Comparison of ENCODE assay signal across 9 mouse cellular contexts in the genomic region with DNA sequence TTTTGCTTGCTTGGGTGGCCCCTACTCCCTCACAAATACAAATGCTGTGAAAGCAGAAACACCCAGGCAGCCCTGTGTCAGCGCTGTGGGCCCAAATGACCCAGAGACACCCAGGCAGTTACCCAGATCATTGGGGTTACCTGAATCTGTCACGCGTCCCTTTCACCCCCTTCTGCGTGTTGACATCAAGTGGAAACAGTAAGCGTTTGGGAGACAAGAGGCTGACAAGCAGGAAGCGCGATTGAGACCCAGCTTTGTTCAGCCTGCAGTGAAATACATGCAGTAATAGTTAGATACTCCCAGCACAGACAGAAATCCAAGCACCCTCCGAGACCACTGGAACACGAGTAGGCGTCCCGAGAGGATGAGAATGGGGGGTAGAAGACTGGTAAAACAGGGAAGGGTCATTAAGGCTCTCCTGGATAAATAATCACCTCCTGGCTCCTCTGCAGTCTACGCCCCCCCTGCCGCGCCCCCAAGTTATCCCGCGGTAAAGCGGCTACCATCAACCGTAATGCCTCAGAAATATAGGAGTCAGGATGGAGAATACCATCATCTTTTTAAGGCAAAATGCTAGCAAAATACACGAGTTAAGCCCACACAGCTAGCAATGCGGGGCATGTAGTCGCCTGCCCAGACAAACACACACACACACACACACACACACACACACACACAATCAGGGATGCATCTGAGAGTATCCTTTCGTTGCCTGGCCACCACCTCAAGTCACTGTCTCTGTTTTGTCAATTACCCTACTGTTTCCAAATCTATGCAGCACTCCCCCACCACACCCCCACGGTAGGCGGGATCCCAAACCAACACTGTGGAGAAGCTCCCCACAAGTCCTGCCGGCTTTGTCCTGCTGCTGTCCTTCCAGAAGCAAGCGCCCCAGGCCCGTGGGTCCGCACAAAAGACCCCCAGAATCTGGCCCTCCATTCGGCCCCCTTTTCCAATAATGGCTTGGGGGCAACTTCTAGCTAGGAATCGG. TPM values are rescaled to one million over a fixed set of nuclear protein-coding genes. Genes with fewer than 3 reads are reported as not detected.
A peak's percentile ranks its signal among the peaks of the same experiment; 100 is the strongest.
DNase-seq lines count a peak whose midpoint lies in the region; ATAC-seq and TF ChIP-seq lines count a peak whose summit lies in the region.
"Had no signal": no experiment of that assay in that cellular context is flagged by ENCODE, and none has a peak within 500 bp of the region (broad histone marks: within the 10 kb centered on the region; RNA-seq: fewer than 3 reads in every experiment).

No protein-coding gene starts in this region.

- ATAC-seq in megakaryocyte, adult 5-6 weeks (ENCODE audit: poor library complexity, severe bottlenecking): no peak
- ATAC-seq in embryonic facial prominence, embryonic 15.5 days (ENCODE audit: insufficient number of reproducible peaks, low FRiP score, low TSS enrichment, low read depth): no peak
- no peak for ATAC-seq in heart, embryonic 11.5 days (replicated peaks; ENCODE audit: insufficient number of reproducible peaks, low FRiP score, low TSS enrichment)
- ATAC-seq in kidney, embryonic 15.5 days (replicated peaks; ENCODE audit: low FRiP score): peak; percentile 24
- no peak for ATAC-seq in liver, embryonic 16.5 days (ENCODE audit: low read depth)

- 5% methylated on average over 30 of the region's 30 CpGs for WGBS in embryonic facial prominence, embryonic 15.5 days
- WGBS in heart, embryonic 11.5 days (ENCODE audit: insufficient replicate concordance): 6% methylated on average over 30 of the region's 30 CpGs
- 7% methylated on average over 30 of the region's 30 CpGs for WGBS in kidney, embryonic 15.5 days
- 9% methylated on average over 30 of the region's 30 CpGs for WGBS in liver, embryonic 16.5 days (ENCODE audit: insufficient replicate concordance)
- WGBS in olfactory bulb, adult 2 months: 11% methylated on average over 30 of the region's 30 CpGs

- peaks cover 50% of the 10 kb centered on the region for H3K27me3 ChIP-seq in megakaryocyte, embryonic 14.5 days (replicated peaks)
- peaks cover 4% of the 10 kb centered on the region; the same call in 1 of the 2 replicates for H3K27me3 ChIP-seq in embryonic facial prominence, embryonic 15.5 days
- peaks cover 6% of the 10 kb centered on the region for H3K27me3 ChIP-seq in heart, embryonic 11.5 days (ENCODE audit: control insufficient read depth, insufficient read depth, low read length)
- peaks cover 8% of the 10 kb centered on the region; the same call in 1 of the 2 replicates for H3K27me3 ChIP-seq in kidney, embryonic 15.5 days
- H3K27me3 ChIP-seq in liver, embryonic 16.5 days (ENCODE audit: control insufficient read depth, insufficient read depth, low read depth, low read length): peaks cover 26% of the 10 kb centered on the region

- TF ChIP-seq CTCF in olfactory bulb, adult 2 months (IDR thresholded peaks at IDR 0.05; ENCODE audit: insufficient read depth, low read depth, low read length): no peak

- peak overlapping the region; percentile 53 for H3K9ac ChIP-seq in embryonic facial prominence, embryonic 15.5 days
- H3K9ac ChIP-seq in heart, embryonic 11.5 days (ENCODE audit: low read depth, low read length): peak overlapping the region; percentile 69; the same call in 1 of the 2 replicates
- H3K9ac ChIP-seq in kidney, embryonic 15.5 days: peak overlapping the region; percentile 59
- H3K9ac ChIP-seq in liver, embryonic 16.5 days (ENCODE audit: low read depth, low read length): no peak overlapping the region

- TF ChIP-seq POLR2A in olfactory bulb, adult 2 months (IDR thresholded peaks at IDR 0.05; ENCODE audit: insufficient read depth, low read depth, low read length): no peak

- H3K4me3 ChIP-seq in megakaryocyte, embryonic 14.5 days (replicated peaks): peak overlapping the region; percentile 93
- H3K4me3 ChIP-seq in embryonic facial prominence, embryonic 15.5 days (replicated peaks): peak overlapping the region; percentile 78
- H3K4me3 ChIP-seq in heart, embryonic 11.5 days (ENCODE audit: low read depth, low read length): peak overlapping the region; percentile 69
- peak overlapping the region; percentile 68 for H3K4me3 ChIP-seq in kidney, embryonic 15.5 days (replicated peaks)
- peak overlapping the region; percentile 66 for H3K4me3 ChIP-seq in liver, embryonic 16.5 days (ENCODE audit: low read depth, low read length)
- H3K4me3 ChIP-seq in olfactory bulb, adult 2 months (ENCODE audit: insufficient read depth, low read depth, low read length): peak overlapping the region; percentile 71

- H3K36me3 ChIP-seq in megakaryocyte, embryonic 14.5 days (replicated peaks; ENCODE audit: low read length): no peaks in the 10 kb centered on the region
- no peaks in the 10 kb centered on the region for H3K36me3 ChIP-seq in embryonic facial prominence, embryonic 15.5 days
- no peaks in the 10 kb centered on the region for H3K36me3 ChIP-seq in heart, embryonic 11.5 days (ENCODE audit: control insufficient read depth, insufficient read depth, low read length)
- no peaks in the 10 kb centered on the region for H3K36me3 ChIP-seq in kidney, embryonic 15.5 days
- no peaks in the 10 kb centered on the region for H3K36me3 ChIP-seq in liver, embryonic 16.5 days (ENCODE audit: control insufficient read depth, insufficient read depth)
- H3K36me3 ChIP-seq: G1E had no signal

- 0 out of 2 replicates have a peak, but pooled peaks cover 3% of the 10 kb centered on the region for H3K9me3 ChIP-seq in megakaryocyte, embryonic 14.5 days
- H3K9me3 ChIP-seq in embryonic facial prominence, embryonic 15.5 days (replicated peaks): no peaks in the 10 kb centered on the region
- H3K9me3 ChIP-seq in heart, embryonic 11.5 days (replicated peaks; ENCODE audit: control insufficient read depth, low read length): no peaks in the 10 kb centered on the region
- H3K9me3 ChIP-seq in kidney, embryonic 15.5 days (replicated peaks): no peaks in the 10 kb centered on the region
- H3K9me3 ChIP-seq in liver, embryonic 16.5 days (replicated peaks; ENCODE audit: control insufficient read depth, low read length): no peaks in the 10 kb centered on the region

- peaks cover 23% of the 10 kb centered on the region for H3K4me1 ChIP-seq in megakaryocyte, embryonic 14.5 days
- peaks cover 13% of the 10 kb centered on the region for H3K4me1 ChIP-seq in embryonic facial prominence, embryonic 15.5 days
- 0 out of 2 replicates have a peak, but pooled peaks cover 2% of the 10 kb centered on the region for H3K4me1 ChIP-seq in heart, embryonic 11.5 days (ENCODE audit: control insufficient read depth, insufficient read depth, low read length)
- H3K4me1 ChIP-seq in kidney, embryonic 15.5 days: peaks cover 15% of the 10 kb centered on the region
- no peaks in the 10 kb centered on the region for H3K4me1 ChIP-seq in liver, embryonic 16.5 days (ENCODE audit: control insufficient read depth, low read depth, low read length)
- peaks cover 14% of the 10 kb centered on the region for H3K4me1 ChIP-seq in olfactory bulb, adult 2 months (ENCODE audit: control insufficient read depth, insufficient read depth, low read length)

- H3K27ac ChIP-seq in embryonic facial prominence, embryonic 15.5 days (replicated peaks): no peak overlapping the region
- H3K27ac ChIP-seq in heart, embryonic 11.5 days (ENCODE audit: low read depth, low read length): no peak overlapping the region
- no peak overlapping the region for H3K27ac ChIP-seq in kidney, embryonic 15.5 days
- H3K27ac ChIP-seq in liver, embryonic 16.5 days (ENCODE audit: low read length): no peak overlapping the region
- no peak overlapping the region for H3K27ac ChIP-seq in olfactory bulb, adult 2 months (ENCODE audit: insufficient read depth, low read depth, low read length)

- DNase-seq in spleen, postnatal 4 days (ENCODE audit: low spot score in 2 of 2): no peak

- H3K4me2 ChIP-seq in embryonic facial prominence, embryonic 15.5 days (replicated peaks): peak overlapping the region; percentile 85
- H3K4me2 ChIP-seq in heart, embryonic 11.5 days: peak overlapping the region; percentile 95
- peak overlapping the region; percentile 94 for H3K4me2 ChIP-seq in kidney, embryonic 15.5 days
- peak overlapping the region; percentile 62 for H3K4me2 ChIP-seq in liver, embryonic 16.5 days (ENCODE audit: low read depth, low read length)

RNA-seq across cellular contexts. Expression of gene Rnf152, which starts 1.3 kb away (rescaled TPM):
- not detected in 2 replicates for polyA plus RNA-seq in megakaryocyte, embryonic 14.5 days (2012; ENCODE audit: insufficient read depth, low replicate concordance)
- total RNA-seq in megakaryocyte, adult 5-6 weeks (2015): not detected in 2 replicates
- total RNA-seq in megakaryocyte, adult 5-6 weeks (2017): under 0.01 and 0.04 TPM in 2 replicates
- polyA plus RNA-seq in embryonic facial prominence, embryonic 15.5 days (2015; fragmentation: Nextera tagmentation; extraction: Ambion mirVana): 1.2 and 1.3 TPM in 2 replicates
- polyA plus RNA-seq in heart, embryonic 11.5 days (2014; fragmentation: Nextera tagmentation; extraction: Ambion mirVana): 0.20 and 0.27 TPM in 2 replicates
- 0.80 and 0.83 TPM in 2 replicates for polyA plus RNA-seq in kidney, embryonic 15.5 days (2015; fragmentation: Nextera tagmentation; extraction: Ambion mirVana)
- 0.13 and 0.19 TPM in 2 replicates for polyA plus RNA-seq in liver, embryonic 16.5 days (2015; fragmentation: Nextera tagmentation; extraction: Ambion mirVana)
- polyA plus RNA-seq in olfactory bulb, adult 2 months (2012; ENCODE audit: insufficient read depth, insufficient read length, low replicate concordance, missing spikeins): not detected in 2 replicates
- polyA plus RNA-seq: G1E had no signal
